ENCODE assay signal across 8 mouse cellular contexts in the genomic region with DNA sequence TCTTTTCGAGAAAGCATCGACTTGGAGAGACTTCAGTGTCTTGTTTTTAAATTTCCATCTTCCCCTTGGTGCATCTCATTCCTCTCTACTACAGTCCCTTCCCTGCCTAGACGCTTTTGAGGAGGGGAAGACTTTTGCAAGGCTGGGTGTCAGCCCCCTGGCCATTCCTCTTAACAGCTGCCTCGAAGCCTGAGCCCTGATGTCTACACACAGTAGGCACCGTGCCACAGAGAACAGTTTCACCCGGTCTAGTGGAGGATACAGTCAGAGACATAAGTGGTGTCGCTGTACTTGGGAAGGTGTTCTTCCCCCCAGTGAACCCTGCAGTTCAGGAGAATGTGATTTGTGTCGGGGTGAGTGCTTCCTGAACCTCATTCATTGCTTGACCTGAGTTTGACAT. TPM values are rescaled to one million over a fixed set of nuclear protein-coding genes. Genes with fewer than 3 reads are reported as not detected.
DNase-seq lines count a peak whose midpoint lies in the region; ATAC-seq and TF ChIP-seq lines count a peak whose summit lies in the region.

No protein-coding gene starts in this region.

- peak overlapping the region; percentile 66 for H3K4me2 ChIP-seq in hindbrain, postnatal 0 days (ENCODE audit: low read depth, low read length)
- peak overlapping the region; percentile 63 for H3K4me2 ChIP-seq in midbrain, embryonic 11.5 days

- WGBS in embryonic facial prominence, embryonic 10.5 days: 80% methylated on average over 8 of the region's 8 CpGs
- WGBS in hindbrain, postnatal 0 days: 74% methylated on average over 8 of the region's 8 CpGs
- 80% methylated on average over 8 of the region's 8 CpGs for WGBS in midbrain, embryonic 11.5 days

- H3K4me1 ChIP-seq in embryonic facial prominence, embryonic 10.5 days: peaks cover 21% of the 10 kb centered on the region
- H3K4me1 ChIP-seq in hindbrain, postnatal 0 days (ENCODE audit: insufficient read depth, low read length): no peaks in the 10 kb centered on the region; the same call in 1 of the 2 replicates
- peaks cover 12% of the 10 kb centered on the region for H3K4me1 ChIP-seq in midbrain, embryonic 11.5 days (ENCODE audit: control insufficient read depth, insufficient read depth, low read length)

- TF ChIP-seq CTCF in left cerebral cortex, adult 2 months (IDR thresholded peaks at IDR 0.05): no peak
- TF ChIP-seq CTCF in hindbrain, postnatal 0 days (IDR thresholded peaks at IDR 0.05; ENCODE audit: low read depth): no peak

- intact Hi-C loops in left cerebral cortex, adult 2 months (cut with DNase I): loop anchor here (2.0 to 5.0 kb wide), 2 partner anchors 26 to 244 kb away; a partner anchor contains a TSS
- intact Hi-C loops in left cerebral cortex, postnatal 14 days (cut with DNase I): no loop called here

- DNase-seq in left cerebral cortex, adult 2 months (ENCODE audit: extremely low spot score in 1 of 2, low spot score in 2 of 2): no peak
- no peak for DNase-seq in left cerebral cortex, postnatal 14 days (ENCODE audit: low spot score in 2 of 2)
- no peak for DNase-seq in embryonic facial prominence, embryonic 10.5 days (ENCODE audit: low spot score)
- no peak for DNase-seq in hindbrain, postnatal 0 days (ENCODE audit: low spot score)
- DNase-seq in midbrain, embryonic 11.5 days (ENCODE audit: low spot score, missing footprints): peak; percentile 75
- DNase-seq in embryo, embryonic 9.5 days (ENCODE audit: extremely low spot score): no peak
- no peak for DNase-seq in ovary, postnatal 14 days (ENCODE audit: low spot score)
- no peak for DNase-seq in right cerebral cortex, postnatal 36 days (ENCODE audit: low spot score in 2 of 2)

- peak overlapping the region; percentile 76 for H3K9ac ChIP-seq in hindbrain, postnatal 0 days (replicated peaks; ENCODE audit: low read length)
- peak overlapping the region; percentile 89 for H3K9ac ChIP-seq in midbrain, embryonic 11.5 days (ENCODE audit: low read length)

- peak overlapping the region; percentile 91 for H3K4me3 ChIP-seq in left cerebral cortex, adult 2 months
- H3K4me3 ChIP-seq in embryonic facial prominence, embryonic 10.5 days: peak overlapping the region; percentile 82
- H3K4me3 ChIP-seq in hindbrain, postnatal 0 days (ENCODE audit: low read length): peak overlapping the region; percentile 78
- peak overlapping the region; percentile 80 for H3K4me3 ChIP-seq in midbrain, embryonic 11.5 days (ENCODE audit: low read depth, low read length)

- ATAC-seq in hindbrain, postnatal 0 days: no peak
- ATAC-seq in midbrain, embryonic 11.5 days (ENCODE audit: low FRiP score): no peak

- H3K36me3 ChIP-seq in embryonic facial prominence, embryonic 10.5 days (replicated peaks): peaks cover 50% of the 10 kb centered on the region
- peaks cover 14% of the 10 kb centered on the region for H3K36me3 ChIP-seq in hindbrain, postnatal 0 days (ENCODE audit: insufficient read depth, low read length)
- H3K36me3 ChIP-seq in midbrain, embryonic 11.5 days (ENCODE audit: control insufficient read depth, insufficient read depth, low read length): peaks cover 10% of the 10 kb centered on the region; the same call in 1 of the 2 replicates

- no peaks in the 10 kb centered on the region for H3K27me3 ChIP-seq in embryonic facial prominence, embryonic 10.5 days (replicated peaks; ENCODE audit: low read depth, poor library complexity, severe bottlenecking)
- no peaks in the 10 kb centered on the region for H3K27me3 ChIP-seq in hindbrain, postnatal 0 days (ENCODE audit: insufficient read depth, low read length)
- no peaks in the 10 kb centered on the region for H3K27me3 ChIP-seq in midbrain, embryonic 11.5 days (ENCODE audit: control insufficient read depth, insufficient read depth, low read length)

- H3K27ac ChIP-seq in left cerebral cortex, adult 2 months: peak overlapping the region; percentile 13; the same call in 1 of the 2 replicates
- peak overlapping the region; percentile 97 for H3K27ac ChIP-seq in embryonic facial prominence, embryonic 10.5 days (replicated peaks)
- H3K27ac ChIP-seq in hindbrain, postnatal 0 days: peak overlapping the region; percentile 93; the same call in 1 of the 2 replicates
- H3K27ac ChIP-seq in midbrain, embryonic 11.5 days (ENCODE audit: low read depth, low read length): no peak overlapping the region

- H3K9me3 ChIP-seq in embryonic facial prominence, embryonic 10.5 days: no peaks in the 10 kb centered on the region
- no peaks in the 10 kb centered on the region for H3K9me3 ChIP-seq in hindbrain, postnatal 0 days (ENCODE audit: low read length)
- no peaks in the 10 kb centered on the region for H3K9me3 ChIP-seq in midbrain, embryonic 11.5 days (ENCODE audit: control insufficient read depth, low read length)

RNA-seq across cellular contexts. Expression of a gene that starts 0.5 kb away (rescaled TPM):
- not detected for total RNA-seq in left cerebral cortex, adult 2 months (2021)
- under 1 TPM in 1 of 2 experiments, not detected in 1; 0.11 TPM for total RNA-seq in left cerebral cortex, postnatal 14 days (2021)
- 0.59 and 0.72 TPM in 2 replicates for polyA plus RNA-seq in embryonic facial prominence, embryonic 10.5 days (2016; fragmentation: Nextera tagmentation; extraction: Ambion mirVana)
- total RNA-seq in hindbrain, postnatal 0 days (2014; rRNA removed): 0.52 TPM in 1 of 2 replicates, not detected in the other
- 0.16 and 0.49 TPM in 2 replicates for polyA plus RNA-seq in hindbrain, postnatal 0 days (2015; fragmentation: Nextera tagmentation; extraction: Ambion mirVana)
- 0.19 and 0.59 TPM in 2 replicates for polyA plus RNA-seq in midbrain, embryonic 11.5 days (2014; fragmentation: Nextera tagmentation; extraction: Ambion mirVana)

RNA-seq across cellular contexts. Expression of a gene that starts 1.0 kb away (rescaled TPM):
- 10 to 100 TPM; 87.9 to 90.9 TPM for total RNA-seq in left cerebral cortex, adult 2 months (2021)
- total RNA-seq in left cerebral cortex, postnatal 14 days (2021): 100 to 1,000 TPM; 102 TPM
- 159 and 168 TPM in 2 replicates for polyA plus RNA-seq in embryonic facial prominence, embryonic 10.5 days (2016; fragmentation: Nextera tagmentation; extraction: Ambion mirVana)
- 130 and 156 TPM in 2 replicates for total RNA-seq in hindbrain, postnatal 0 days (2014; rRNA removed)
- polyA plus RNA-seq in hindbrain, postnatal 0 days (2015; fragmentation: Nextera tagmentation; extraction: Ambion mirVana): 167 and 181 TPM in 2 replicates
- 120 and 132 TPM in 2 replicates for polyA plus RNA-seq in midbrain, embryonic 11.5 days (2014; fragmentation: Nextera tagmentation; extraction: Ambion mirVana)

RNA-seq across cellular contexts. Expression of a gene that starts 27.0 kb away (rescaled TPM):
- total RNA-seq in left cerebral cortex, adult 2 months (2021): 1 to 10 TPM; 4.0 to 4.8 TPM
- total RNA-seq in left cerebral cortex, postnatal 14 days (2021): 1 to 10 TPM; 3.9 to 4.5 TPM
- 9.4 and 9.7 TPM in 2 replicates for polyA plus RNA-seq in embryonic facial prominence, embryonic 10.5 days (2016; fragmentation: Nextera tagmentation; extraction: Ambion mirVana)
- 5.2 and 6.5 TPM in 2 replicates for total RNA-seq in hindbrain, postnatal 0 days (2014; rRNA removed)
- polyA plus RNA-seq in hindbrain, postnatal 0 days (2015; fragmentation: Nextera tagmentation; extraction: Ambion mirVana): 9.7 and 12.1 TPM in 2 replicates
- polyA plus RNA-seq in midbrain, embryonic 11.5 days (2014; fragmentation: Nextera tagmentation; extraction: Ambion mirVana): 8.3 and 10.2 TPM in 2 replicates

RNA-seq across cellular contexts. Expression of a gene that starts 27.2 kb away (rescaled TPM):
- 100 to 1,000 TPM in 1 of 2 experiments, 10 to 100 TPM in 1; 96.8 to 101 TPM for total RNA-seq in left cerebral cortex, adult 2 months (2021)
- total RNA-seq in left cerebral cortex, postnatal 14 days (2021): 10 to 100 TPM; 58.5 to 60.8 TPM
- 110 and 113 TPM in 2 replicates for polyA plus RNA-seq in embryonic facial prominence, embryonic 10.5 days (2016; fragmentation: Nextera tagmentation; extraction: Ambion mirVana)
- 82.9 and 89.3 TPM in 2 replicates for total RNA-seq in hindbrain, postnatal 0 days (2014; rRNA removed)
- polyA plus RNA-seq in hindbrain, postnatal 0 days (2015; fragmentation: Nextera tagmentation; extraction: Ambion mirVana): 24.4 and 26.5 TPM in 2 replicates
- polyA plus RNA-seq in midbrain, embryonic 11.5 days (2014; fragmentation: Nextera tagmentation; extraction: Ambion mirVana): 91.7 and 94.9 TPM in 2 replicates

RNA-seq across cellular contexts. Expression of a gene that starts 36.1 kb away (rescaled TPM):
- total RNA-seq in left cerebral cortex, adult 2 months (2021): 1 to 10 TPM; 1.1 to 1.8 TPM
- total RNA-seq in left cerebral cortex, postnatal 14 days (2021): 1 to 10 TPM; 4.2 to 5.7 TPM
- 1.2 and 2.4 TPM in 2 replicates for polyA plus RNA-seq in embryonic facial prominence, embryonic 10.5 days (2016; fragmentation: Nextera tagmentation; extraction: Ambion mirVana)
- 19.3 and 28.8 TPM in 2 replicates for total RNA-seq in hindbrain, postnatal 0 days (2014; rRNA removed)
- 78.5 and 93.8 TPM in 2 replicates for polyA plus RNA-seq in hindbrain, postnatal 0 days (2015; fragmentation: Nextera tagmentation; extraction: Ambion mirVana)
- 11.6 and 12.4 TPM in 2 replicates for polyA plus RNA-seq in midbrain, embryonic 11.5 days (2014; fragmentation: Nextera tagmentation; extraction: Ambion mirVana)
